Mouse (Mus musculus): ENCODE results near the gene Tceanc.

Gene Tceanc

GRCm38 (mm10) chrX:166495052-166495451 lies 23.3 kb downstream of the Tceanc start:
- no peak for DNase-seq (ENCODE audit: low spot score in 2 of 2)

- DNase-seq (ENCODE audit: low spot score in 2 of 2) = peak; percentile 83 to 91
Measured at GRCm38 (mm10) chrX:166479365-166479983, 38.9 kb downstream of the Tceanc start, which contains the start of gene Rab9. Gene Rab9, minus strand, starts transcription at chrX:166479867.

- peak; percentile 9 to 38 for DNase-seq (ENCODE audit: low spot score in 2 of 2)
Measured at GRCm38 (mm10) chrX:166478631-166479364, 39.6 kb downstream of the Tceanc start.

GRCm38 (mm10) chrX:166477393-166477792 lies 41.0 kb downstream of the Tceanc start:
- no peak for DNase-seq (ENCODE audit: low spot score in 2 of 2)

- DNase-seq (ENCODE audit: low spot score in 2 of 2) = no peak
Measured at GRCm38 (mm10) chrX:166472612-166473011, 45.8 kb downstream of the Tceanc start.

GRCm38 (mm10) chrX:166468321-166468720 lies 50.0 kb downstream of the Tceanc start:
- DNase-seq (ENCODE audit: low spot score in 2 of 2) = no peak

- no peak for DNase-seq (ENCODE audit: low spot score in 2 of 2)
Measured at GRCm38 (mm10) chrX:166455525-166455924, 62.8 kb downstream of the Tceanc start.

- no peak for DNase-seq (ENCODE audit: low spot score in 2 of 2)
Measured at GRCm38 (mm10) chrX:166454331-166454730, 64.0 kb downstream of the Tceanc start.

GRCm38 (mm10) chrX:166453532-166453931 lies 64.8 kb downstream of the Tceanc start:
- DNase-seq (ENCODE audit: low spot score in 2 of 2) = no peak
